Mouse (Mus musculus) midbrain, embryonic 11.5 days (tissue): ENCODE measurements at regions not wholly inside any gene's neighbourhood (a gene's known extent, or its start where the extent isn't known, plus 50 kb on each side); places are given as distances from the start of the nearest gene placed in this dataset.

ENCODE experiments used
- ATAC-seq: fragments of 200-750 bp; cut with Nextera tagmentation; 2 replicates; pipeline ENCODE4 v1.8.0; 2017; ENCODE audit warnings: moderate TSS enrichment, moderate library complexity; ENCODE audit not compliant: low FRiP score
- DNase-seq: peaks from one replicate; pipeline ENCODE4 v3.0.0; 2015; ENCODE audit warnings: low spot score; ENCODE audit errors: missing footprints
- H3K27ac ChIP-seq: fragments of 300-500 bp; sonication (generic); 2 replicates; pipeline ENCODE4 v1.5.1; 2014; ENCODE audit warnings: low read depth, low read length
- H3K27me3 ChIP-seq: fragments of 300-500 bp; sonication (generic); 2 replicates; pipeline ENCODE4 v1.6.1; 2014; ENCODE audit warnings: mild to moderate bottlenecking, low read length, moderate library complexity, mixed read lengths; ENCODE audit not compliant: control insufficient read depth, insufficient read depth
- H3K36me3 ChIP-seq: fragments of 300-500 bp; sonication (generic); 2 replicates; pipeline ENCODE4 v1.6.1; 2014; ENCODE audit warnings: mild to moderate bottlenecking, low read length, moderate library complexity, mixed read lengths; ENCODE audit not compliant: control insufficient read depth, insufficient read depth
- H3K4me1 ChIP-seq: fragments of 300-500 bp; sonication (generic); 2 replicates; pipeline ENCODE4 v1.6.1; 2014; ENCODE audit warnings: low read length; ENCODE audit not compliant: control insufficient read depth, insufficient read depth
- H3K4me2 ChIP-seq: fragments of 300-500 bp; sonication (generic); 2 replicates; pipeline ENCODE4 v1.6.1; 2014; ENCODE audit warnings: mild to moderate bottlenecking, moderate library complexity
- H3K4me3 ChIP-seq: fragments of 300-500 bp; sonication (generic); 2 replicates; pipeline ENCODE4 v1.5.1; 2014; ENCODE audit warnings: low read depth, low read length
- H3K9ac ChIP-seq: fragments of 300-500 bp; sonication (generic); 2 replicates; pipeline ENCODE4 v1.6.1; 2014; ENCODE audit warnings: low read length
- H3K9me3 ChIP-seq: fragments of 300-500 bp; sonication (generic); 2 replicates; pipeline ENCODE4 v1.6.1; 2016; ENCODE audit warnings: low read length; ENCODE audit not compliant: control insufficient read depth
- WGBS: fragments of 180-500 bp; shearing (Covaris S2); extraction: QIAGEN DNeasy Blood & Tissue Kit; methylation state at CpG from one replicate; pipeline ENCODE4 v1.1.7; 2014; 5-methylcytosine and 5-hydroxymethylcytosine counted together

DNA sequence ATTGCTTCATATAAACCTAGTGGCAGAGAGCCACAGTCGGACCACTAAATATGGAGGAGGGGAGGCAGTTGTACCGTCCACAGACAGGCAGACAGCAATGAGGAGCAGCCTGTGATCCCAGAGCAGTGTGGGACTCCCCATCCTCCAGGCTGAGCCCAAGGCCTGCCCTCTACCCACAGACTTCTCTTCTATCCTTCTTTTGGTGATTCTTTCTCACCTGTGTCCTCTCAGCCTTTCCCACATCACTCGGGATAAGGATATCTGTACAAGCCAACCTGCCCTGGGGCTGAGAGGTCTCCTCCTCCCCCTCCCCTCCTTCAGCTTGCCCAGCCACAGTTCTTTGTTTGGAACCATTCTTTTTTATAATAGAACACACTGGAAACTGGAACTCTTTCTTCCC, 158.8 kb upstream of the 1700066M21Rik start:
- Histone ChIP-seq H3K4me1 (peaks cover 4% of the 10 kb centered on the region; the same call in 1 of the 2 replicates), H3K4me2 (no peak overlapping the region), H3K9ac (no peak overlapping the region), H3K27me3 (no peaks in the 10 kb centered on the region), H3K36me3 (no peaks in the 10 kb centered on the region), H3K9me3 (no peaks in the 10 kb centered on the region), H3K4me3 (no peak overlapping the region), H3K27ac (no peak overlapping the region)
- DNase-seq (no peak), ATAC-seq (peak; percentile 66)
- 61% methylated on average over 3 of the region's 3 CpGs for WGBS

DNA sequence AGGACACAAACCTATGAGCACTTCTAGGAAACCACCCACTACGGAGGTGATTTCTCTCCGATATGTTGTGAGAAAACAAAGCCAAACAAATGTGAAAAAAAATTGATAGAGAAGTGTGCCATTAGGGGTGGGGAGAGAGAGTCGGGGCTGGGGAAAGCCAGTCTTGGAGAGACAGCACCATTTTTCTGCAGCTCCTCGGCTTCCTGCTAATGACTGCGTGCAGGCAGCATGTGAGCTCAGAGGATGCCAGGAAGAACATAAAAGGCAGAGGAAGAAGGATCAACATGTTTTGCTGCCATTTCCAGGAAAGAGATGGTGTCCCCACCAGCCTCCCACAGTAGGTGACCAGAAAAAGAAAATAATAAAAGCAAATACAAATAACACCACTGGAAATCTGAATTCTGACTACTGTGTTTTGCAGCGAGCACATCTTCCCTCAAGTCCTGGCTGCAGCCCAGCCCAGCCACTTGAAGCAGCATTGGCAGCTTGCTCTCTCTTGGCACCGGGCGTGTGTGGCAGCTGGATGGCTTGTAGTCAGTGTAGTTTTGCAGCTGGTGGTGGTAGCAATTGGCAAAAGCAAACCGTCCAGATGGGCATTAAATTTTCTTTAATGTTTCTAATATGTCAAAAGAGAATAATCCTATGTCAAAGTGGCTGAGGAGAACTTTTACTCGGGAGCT, 152.9 kb upstream of the 1700066M21Rik start:
- Histone ChIP-seq H3K4me3 (no peak overlapping the region), H3K9ac (no peak overlapping the region), H3K36me3 (no peaks in the 10 kb centered on the region), H3K4me1 (no peaks in the 10 kb centered on the region), H3K27ac (no peak overlapping the region), H3K27me3 (no peaks in the 10 kb centered on the region), H3K9me3 (no peaks in the 10 kb centered on the region), H3K4me2 (no peak overlapping the region)
- DNase-seq (no peak), ATAC-seq (no peak)
- 88% methylated on average over 10 of the region's 10 CpGs for WGBS

- ATAC-seq (peak; percentile 94), DNase-seq (peak; percentile 85)
- no peak overlapping the region for H3K9ac ChIP-seq
- no peak overlapping the region for H3K4me3 ChIP-seq
- H3K4me1 ChIP-seq = no peaks in the 10 kb centered on the region
- no peaks in the 10 kb centered on the region for H3K9me3 ChIP-seq
- no peaks in the 10 kb centered on the region for H3K36me3 ChIP-seq
- H3K4me2 ChIP-seq = no peak overlapping the region
- H3K27me3 ChIP-seq = peaks cover 3% of the 10 kb centered on the region; the same call in 1 of the 2 replicates
- WGBS = 40% methylated on average over 6 of the region's 6 CpGs
- no peak overlapping the region for H3K27ac ChIP-seq
Measured at GRCm38 (mm10) chr1:57243607-57244408, 133.6 kb upstream of the 1700066M21Rik start.

DNA sequence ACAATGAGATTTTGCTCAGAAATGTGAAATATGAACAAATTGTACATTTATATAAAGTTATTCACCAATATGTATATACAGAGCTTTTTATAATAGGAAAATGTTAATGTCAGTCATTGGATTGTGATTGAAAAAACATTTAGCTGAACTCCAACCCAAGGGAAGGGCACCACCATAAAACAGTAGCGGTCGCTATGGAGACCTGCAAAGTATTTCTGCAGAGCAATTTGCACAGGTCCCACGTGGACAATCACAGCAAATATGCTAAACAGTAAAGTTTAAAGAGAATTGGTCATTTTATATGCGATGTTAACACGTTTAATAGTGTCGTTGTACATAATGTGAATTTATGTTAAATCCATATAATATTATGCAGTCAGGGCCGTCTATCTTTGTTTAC, 117.8 kb upstream of the 1700066M21Rik start:
- no peak overlapping the region for H3K4me2 ChIP-seq
- WGBS = 72% methylated on average over 7 of the region's 7 CpGs
- DNase-seq (no peak), ATAC-seq (peak; percentile 40; the same call in 1 of the 2 replicates)
- no peak overlapping the region for H3K4me3 ChIP-seq
- H3K4me1 ChIP-seq = no peaks in the 10 kb centered on the region
- H3K27me3 ChIP-seq = no peaks in the 10 kb centered on the region
- H3K27ac ChIP-seq = no peak overlapping the region
- no peaks in the 10 kb centered on the region for H3K36me3 ChIP-seq
- no peaks in the 10 kb centered on the region for H3K9me3 ChIP-seq
- no peak overlapping the region for H3K9ac ChIP-seq

GRCm38 (mm10) chr1:57265012-57265760, 112.2 kb upstream of the 1700066M21Rik start:
- no peak for DNase-seq
- 0 out of 2 replicates have a peak, but pooled peaks have one; percentile 41 for ATAC-seq
- no peak overlapping the region for H3K27ac ChIP-seq

GRCm38 (mm10) chr1:57266695-57267094, 110.7 kb upstream of the 1700066M21Rik start:
- no peaks in the 10 kb centered on the region for H3K36me3 ChIP-seq
- H3K9me3 ChIP-seq = no peaks in the 10 kb centered on the region
- H3K4me1 ChIP-seq = no peaks in the 10 kb centered on the region
- no peak overlapping the region for H3K4me3 ChIP-seq
- 75% methylated on average over 4 of the region's 4 CpGs for WGBS
- H3K27me3 ChIP-seq = no peaks in the 10 kb centered on the region; the same call in 1 of the 2 replicates
- no peak overlapping the region for H3K4me2 ChIP-seq
- H3K9ac ChIP-seq = no peak overlapping the region
- no peak overlapping the region for H3K27ac ChIP-seq
- DNase-seq (no peak), ATAC-seq (peak; percentile 55)

More at GRCm38 (mm10) chr1:57265012-57265760, 112.2 kb upstream of the 1700066M21Rik start:
- H3K4me2 ChIP-seq = no peak overlapping the region
- no peaks in the 10 kb centered on the region for H3K4me1 ChIP-seq
- no peaks in the 10 kb centered on the region; the same call in 1 of the 2 replicates for H3K27me3 ChIP-seq
- WGBS = 53% methylated on average over 12 of the region's 12 CpGs
- H3K4me3 ChIP-seq = no peak overlapping the region
- no peak overlapping the region for H3K9ac ChIP-seq
- H3K9me3 ChIP-seq = no peaks in the 10 kb centered on the region
- H3K36me3 ChIP-seq = no peaks in the 10 kb centered on the region

- 70% methylated on average over 2 of the region's 2 CpGs for WGBS
- Histone ChIP-seq H3K4me2 (no peak overlapping the region), H3K9ac (no peak overlapping the region), H3K4me1 (no peaks in the 10 kb centered on the region), H3K4me3 (no peak overlapping the region), H3K9me3 (no peaks in the 10 kb centered on the region), H3K27me3 (no peaks in the 10 kb centered on the region; the same call in 1 of the 2 replicates), H3K36me3 (no peaks in the 10 kb centered on the region), H3K27ac (no peak overlapping the region)
- no peak for DNase-seq
- no peak for ATAC-seq
Measured at GRCm38 (mm10) chr1:57267851-57268250, 109.6 kb upstream of the 1700066M21Rik start.

- Histone ChIP-seq H3K27ac (no peak overlapping the region), H3K4me2 (no peak overlapping the region), H3K9me3 (no peaks in the 10 kb centered on the region), H3K36me3 (no peaks in the 10 kb centered on the region), H3K9ac (no peak overlapping the region), H3K4me3 (no peak overlapping the region), H3K4me1 (no peaks in the 10 kb centered on the region), H3K27me3 (no peaks in the 10 kb centered on the region; the same call in 1 of the 2 replicates)
- DNase-seq (peak; percentile 94), ATAC-seq (peak; percentile 62; the same call in 1 of the 2 replicates)
- 54% methylated on average over 13 of the region's 13 CpGs for WGBS
Measured at GRCm38 (mm10) chr1:57269679-57270354, 107.6 kb upstream of the 1700066M21Rik start.
